Mouse (Mus musculus): ENCODE measurements around the gene Xpnpep2.

Xpnpep2 gene

GRCm38 (mm10) chrX:48108394-48109315, at the start of gene Xpnpep2:
Gene Xpnpep2, plus strand, starts transcription at chrX:48108725.
- no peak for DNase-seq (ENCODE audit: low spot score)

- DNase-seq (ENCODE audit: low spot score) = no peak
These were observed 46.0 kb upstream of the Xpnpep2 start for GRCm38 (mm10) chrX:48062481-48062880.

- DNase-seq (ENCODE audit: low spot score) = no peak
These were observed 44.2 kb upstream of the Xpnpep2 start for GRCm38 (mm10) chrX:48064166-48064853.

- no peak for DNase-seq (ENCODE audit: low spot score)
These were observed 41.6 kb upstream of the Xpnpep2 start for GRCm38 (mm10) chrX:48066891-48067290.

GRCm38 (mm10) chrX:48071961-48072360, 36.6 kb upstream of the Xpnpep2 start:
- DNase-seq (ENCODE audit: low spot score) = no peak

- DNase-seq (ENCODE audit: low spot score) = no peak
These were observed 36.1 kb upstream of the Xpnpep2 start for GRCm38 (mm10) chrX:48072401-48072800.

GRCm38 (mm10) chrX:48074691-48075090, 33.8 kb upstream of the Xpnpep2 start:
- no peak for DNase-seq (ENCODE audit: low spot score)

GRCm38 (mm10) chrX:48076806-48077425, 31.6 kb upstream of the Xpnpep2 start:
- no peak for DNase-seq (ENCODE audit: low spot score)

GRCm38 (mm10) chrX:48082364-48082763, 26.2 kb upstream of the Xpnpep2 start:
- DNase-seq (ENCODE audit: low spot score) = no peak

- DNase-seq (ENCODE audit: low spot score) = no peak
These were observed 16.4 kb upstream of the Xpnpep2 start for GRCm38 (mm10) chrX:48092129-48092528.

GRCm38 (mm10) chrX:48093555-48093954, 15.0 kb upstream of the Xpnpep2 start:
- no peak for DNase-seq (ENCODE audit: low spot score)

- DNase-seq (ENCODE audit: low spot score) = no peak
These were observed 13.9 kb upstream of the Xpnpep2 start for GRCm38 (mm10) chrX:48094658-48095057.

- no peak for DNase-seq (ENCODE audit: low spot score)
These were observed 11.9 kb upstream of the Xpnpep2 start for GRCm38 (mm10) chrX:48096580-48096979.

GRCm38 (mm10) chrX:48098470-48099129, 9.9 kb upstream of the Xpnpep2 start:
- no peak for DNase-seq (ENCODE audit: low spot score)

- DNase-seq (ENCODE audit: low spot score) = no peak
These were observed 8.7 kb upstream of the Xpnpep2 start for GRCm38 (mm10) chrX:48099871-48100270.

GRCm38 (mm10) chrX:48103256-48103655, 5.3 kb upstream of the Xpnpep2 start:
- no peak for DNase-seq (ENCODE audit: low spot score)

- no peak for DNase-seq (ENCODE audit: low spot score)
These were observed 3.6 kb upstream of the Xpnpep2 start for GRCm38 (mm10) chrX:48104736-48105441.

- DNase-seq (ENCODE audit: low spot score) = no peak
These were observed 2.3 kb upstream of the Xpnpep2 start for GRCm38 (mm10) chrX:48106226-48106625.

GRCm38 (mm10) chrX:48109316-48109655, 761 bp downstream of the Xpnpep2 start:
- no peak for DNase-seq (ENCODE audit: low spot score)

GRCm38 (mm10) chrX:48119294-48119693, 10.8 kb downstream of the Xpnpep2 start:
- DNase-seq (ENCODE audit: low spot score) = no peak

All from layer of hippocampus, adult 9-10 months (tissue).